Mouse (Mus musculus) brain, embryonic 14.5 days (tissue): ENCODE data around the gene Abca2. TPM values are rescaled to one million over a fixed set of nuclear protein-coding genes. Genes with fewer than 3 reads are reported as not detected.

Source experiments
- DNase-seq: peaks from one replicate; pipeline ENCODE4 v3.0.0-alpha.2; 2011; ENCODE audit warnings: low read depth
- CTCF ChIP-seq: fragments of 200-500 bp; IDR thresholded peaks from 2 replicates; pipeline ENCODE4 v1.5.1; 2012; ENCODE audit warnings: inconsistent platforms, mild to moderate bottlenecking, moderate library complexity, borderline replicate concordance; ENCODE audit not compliant: insufficient read depth, insufficient read length; ENCODE audit errors: extremely low read depth
- POLR2A ChIP-seq: fragments of 200-500 bp; IDR thresholded peaks from 2 replicates; pipeline ENCODE4 v1.6.1; 2012; ENCODE audit warnings: mild to moderate bottlenecking, inconsistent platforms, borderline replicate concordance; ENCODE audit not compliant: poor library complexity, insufficient read depth, insufficient read length, severe bottlenecking; ENCODE audit errors: extremely low read depth
- polyA plus RNA-seq: library from polyadenylated mRNA; depleted of rRNA; stranded (reverse); fragments of >200 nt; gene quantifications from 2 replicates; pipeline ENCODE4 v1.2.3, GENCODE M21; 2012; rRNA removed

The Abca2 gene
- polyA plus RNA-seq: 29.8 and 60.6 TPM in 2 replicates

DNA sequence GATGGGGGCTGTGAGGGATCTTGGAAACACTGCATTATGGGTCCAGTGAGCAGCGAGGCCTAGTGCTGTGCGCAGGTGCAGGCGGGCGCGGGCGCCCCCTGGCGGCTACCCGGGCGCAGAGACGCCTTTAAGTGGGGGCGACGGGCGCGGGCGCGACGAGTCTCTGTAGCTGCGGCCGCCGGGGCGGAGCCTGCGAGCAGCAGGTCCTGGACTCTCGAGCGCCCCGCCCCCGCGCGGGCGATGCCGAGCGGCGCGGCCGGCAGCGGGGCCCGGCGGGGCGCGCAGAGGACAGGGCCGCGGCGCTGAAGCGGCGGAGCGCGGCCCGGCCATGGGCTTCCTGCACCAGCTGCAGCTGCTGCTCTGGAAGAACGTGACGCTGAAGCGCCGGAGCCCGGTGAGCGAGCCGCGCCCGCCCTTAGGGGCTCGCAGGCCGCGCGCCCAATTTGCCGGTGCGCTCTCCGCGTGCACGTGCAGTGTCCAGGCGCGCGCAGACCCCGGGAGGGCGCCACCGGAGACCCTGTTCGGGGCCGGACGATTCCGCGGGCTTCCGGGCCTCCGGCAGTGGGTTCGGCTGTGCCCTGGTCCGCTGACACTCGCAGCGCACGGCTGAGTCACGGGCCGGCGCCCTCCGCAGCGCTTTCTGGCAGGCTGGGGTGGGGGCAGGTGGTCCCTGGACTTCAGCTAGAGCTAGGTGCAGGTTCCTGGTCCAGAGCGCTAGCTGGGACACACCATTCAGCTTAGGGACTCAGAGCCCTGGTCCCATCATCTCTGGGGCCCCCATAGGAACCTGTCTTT is at the start of gene Abca2:
Abca2 (plus strand) TSS at position 262 of the 795 bp plus-strand sequence.
- TF ChIP-seq POLR2A (peak; percentile 79), CTCF (peak; percentile 95)
- DNase-seq: peak; percentile 97

- no peak for DNase-seq
- TF ChIP-seq POLR2A: no peak
- no peak for TF ChIP-seq CTCF
Observed at GRCm38 (mm10) chr2:25384492-25384891, 44.0 kb upstream of the Abca2 start.

DNA sequence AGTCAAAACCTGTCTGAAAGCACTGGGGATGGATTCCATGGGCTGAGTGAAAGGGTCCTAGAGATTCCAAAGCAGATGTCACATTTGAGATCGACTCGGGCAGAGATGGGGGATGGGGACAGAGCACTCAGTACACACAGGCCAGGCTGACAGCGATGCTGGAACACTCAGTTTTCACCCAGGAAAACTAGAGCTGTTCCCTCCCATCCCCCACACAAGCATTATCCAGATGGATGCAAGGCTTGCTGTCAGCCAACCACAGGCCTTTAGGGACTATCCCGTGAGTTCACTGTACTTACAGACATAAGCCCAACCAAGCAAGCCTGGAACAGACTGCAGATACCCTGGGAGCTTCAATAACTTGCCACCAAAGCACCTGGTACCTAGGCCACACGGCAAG is 37.2 kb upstream of the Abca2 start:
- no peak for TF ChIP-seq POLR2A
- no peak for TF ChIP-seq CTCF
- DNase-seq: no peak

DNA sequence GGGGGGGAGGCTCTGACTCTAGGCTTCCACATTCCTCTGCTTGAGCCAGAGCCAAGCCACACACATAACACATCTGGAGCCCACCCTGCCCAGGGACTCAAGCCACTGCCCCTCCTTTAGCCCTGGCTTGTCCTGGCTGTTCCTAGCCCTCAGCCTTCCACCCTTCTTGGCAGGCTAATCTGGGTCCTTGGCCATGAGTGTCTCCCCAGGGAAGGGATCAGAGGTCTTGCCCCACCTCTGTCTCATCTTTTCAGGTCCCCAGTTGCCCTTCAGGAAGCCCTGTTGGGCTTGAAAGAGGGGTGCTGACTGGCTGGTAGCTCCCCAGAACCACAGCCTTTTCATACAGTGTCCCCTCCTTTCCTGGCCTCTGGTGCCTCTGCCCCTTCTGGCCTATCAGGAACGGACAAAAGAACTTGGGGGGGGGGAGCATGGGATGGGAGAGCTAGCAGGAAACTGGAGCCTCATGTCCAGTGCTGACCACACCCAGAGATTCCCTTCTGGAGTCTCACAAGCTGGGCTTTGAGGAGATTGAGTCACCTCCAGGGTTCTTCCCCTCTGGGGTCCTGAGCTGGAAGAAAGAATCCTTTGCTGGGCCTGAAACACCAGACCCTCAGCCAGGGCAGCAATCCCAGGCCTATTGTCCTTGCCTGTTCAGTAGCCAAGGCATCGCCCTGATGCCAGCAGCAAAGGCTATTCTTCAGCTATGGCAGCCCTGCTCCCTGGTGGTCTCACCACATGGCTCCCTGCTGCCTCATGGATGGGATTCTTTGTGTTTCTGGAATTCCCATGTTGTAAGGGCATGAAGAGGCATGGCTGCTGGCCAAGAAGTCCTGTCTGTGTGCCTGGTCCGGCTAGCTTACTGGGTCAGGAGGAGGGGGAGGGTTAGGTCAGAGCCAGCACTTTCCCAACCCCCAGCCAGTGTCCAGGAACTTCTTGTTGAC is 34.0 kb upstream of the Abca2 start:
- no peak for TF ChIP-seq CTCF
- DNase-seq: peak; percentile 83

GRCm38 (mm10) chr2:25395721-25396596 is 32.5 kb upstream of the Abca2 start, which contains the start of gene Entpd2:
Entpd2 (plus strand) TSS chr2:25395874.
- TF ChIP-seq POLR2A: no peak
- TF ChIP-seq CTCF: peak; percentile 32; the same call in 1 of the 2 replicates
- DNase-seq: peak; percentile 40

DNA sequence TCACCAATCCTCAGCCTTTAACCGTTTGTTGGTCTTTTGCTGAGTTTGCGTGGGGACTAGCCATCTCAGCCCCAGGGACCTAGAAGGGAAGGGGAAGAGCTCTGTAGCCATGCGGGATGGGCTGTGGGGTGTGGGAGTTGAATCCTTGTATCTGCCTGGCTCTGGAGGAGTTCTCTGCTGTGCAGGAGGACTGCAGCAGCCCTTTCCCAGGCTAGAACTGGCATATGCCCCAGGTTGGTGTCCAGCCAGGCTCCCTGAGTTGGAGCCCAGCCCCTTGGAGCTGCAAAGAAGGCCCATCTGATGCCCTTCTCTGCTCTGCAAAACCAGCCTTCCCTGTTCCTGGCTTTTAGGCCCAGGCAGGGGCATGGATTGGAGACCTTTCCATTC is 31.9 kb upstream of the Abca2 start:
- DNase-seq: no peak

GRCm38 (mm10) chr2:25397010-25397409 is 31.5 kb upstream of the Abca2 start:
- TF ChIP-seq CTCF: no peak
- TF ChIP-seq POLR2A: no peak
- DNase-seq: no peak

More for the DNA sequence above, 31.9 kb upstream of the Abca2 start:
- TF ChIP-seq POLR2A (no peak), CTCF (no peak)

DNA sequence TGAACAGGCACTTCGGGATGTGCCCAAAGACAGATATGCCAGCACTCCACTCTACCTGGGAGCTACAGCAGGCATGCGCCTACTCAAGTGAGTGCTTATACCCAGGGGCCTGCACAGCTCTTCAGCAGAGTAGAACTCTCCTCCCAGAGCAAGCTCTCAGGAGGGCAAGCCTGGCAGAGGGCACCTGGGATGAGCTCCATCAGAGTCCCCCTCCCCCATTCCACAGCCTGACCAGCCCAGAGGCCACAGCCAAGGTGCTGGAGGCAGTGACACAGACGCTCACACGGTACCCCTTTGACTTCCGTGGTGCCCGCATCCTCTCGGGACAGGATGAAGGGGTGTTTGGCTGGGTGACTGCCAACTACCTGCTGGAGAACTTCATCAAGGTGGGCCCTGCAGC is 30.4 kb upstream of the Abca2 start:
- no peak for DNase-seq
- TF ChIP-seq POLR2A: no peak
- TF ChIP-seq CTCF: no peak

DNA sequence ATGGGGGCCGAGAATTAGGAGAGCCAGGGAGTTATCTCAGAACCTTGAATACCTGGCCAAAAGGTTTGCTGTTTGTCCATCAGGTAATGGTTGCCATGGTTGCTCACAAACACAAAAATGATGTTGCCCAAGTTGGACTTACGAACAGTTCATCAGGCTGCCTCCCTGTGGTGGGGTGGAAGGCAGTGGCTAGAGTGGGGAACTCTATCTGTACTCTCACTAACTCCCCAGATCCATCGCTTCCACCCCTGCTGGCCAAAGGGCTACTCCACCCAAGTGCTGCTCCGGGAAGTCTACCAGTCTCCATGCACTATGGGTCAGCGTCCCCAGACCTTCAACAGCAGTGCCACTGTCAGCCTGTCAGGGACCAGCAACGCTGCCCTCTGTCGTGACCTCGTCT is 29.5 kb upstream of the Abca2 start, which contains the start of gene Npdc1:
Npdc1 (plus strand) TSS at position 301 of the 400 bp plus-strand sequence.
- TF ChIP-seq CTCF (no peak), POLR2A (no peak)
- no peak for DNase-seq

DNA sequence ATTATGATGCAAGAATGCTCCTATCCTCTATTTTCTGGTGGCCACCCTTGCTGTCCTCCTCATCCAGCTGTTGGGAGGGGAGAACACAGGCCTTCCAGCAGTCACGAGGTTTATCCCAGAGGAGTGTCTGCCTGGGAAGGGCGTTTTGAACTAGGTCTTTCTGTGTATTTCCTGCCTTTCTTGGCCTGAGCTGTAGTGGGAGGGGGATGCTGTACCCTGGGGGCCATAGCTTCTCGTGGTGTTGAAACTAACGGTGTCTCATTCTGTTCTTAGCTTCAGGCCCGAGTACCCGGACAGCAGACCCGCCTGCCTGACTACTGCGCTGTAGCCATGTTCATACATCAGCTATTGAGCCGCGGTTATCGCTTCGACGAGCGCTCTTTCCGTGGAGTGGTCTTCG is 28.2 kb upstream of the Abca2 start:
- TF ChIP-seq POLR2A (no peak), CTCF (no peak)
- no peak for DNase-seq
